Mouse (Mus musculus) kidney, adult 8-10 months (tissue): ENCODE measurements around the gene Olfr616.
"Not testable (repeated sequence)": the region's sequence is repeated elsewhere in the genome, so short reads cannot be mapped to it uniquely, and the experiment has no call there.

Experiments used
- DNase-seq, 2 experiments: peaks; one replicate each; pipeline ENCODE4 v3.0.0; 2022

The Olfr616 gene

GRCm38 (mm10) chr7:103569043-103569442 is at the start of gene Olfr616:
Gene Olfr616, minus strand, starts transcription at chr7:103569143.
- DNase-seq, result no peak

GRCm38 (mm10) chr7:103612434-103612833 is 43.5 kb upstream of the Olfr616 start, which contains the start of gene Olfr620:
Gene Olfr620, minus strand, starts transcription at chr7:103612534.
- no peak for DNase-seq

GRCm38 (mm10) chr7:103607425-103607824 is 38.5 kb upstream of the Olfr616 start:
- no peak for DNase-seq

- no peak for DNase-seq
Observed at GRCm38 (mm10) chr7:103600275-103600674, 31.3 kb upstream of the Olfr616 start, which contains the start of gene Olfr619. Gene Olfr619, plus strand, starts transcription at chr7:103600575.

GRCm38 (mm10) chr7:103589803-103590202 is 20.9 kb upstream of the Olfr616 start, which contains the start of gene Olfr618:
Gene Olfr618, plus strand, starts transcription at chr7:103590103.
- DNase-seq, result no peak

GRCm38 (mm10) chr7:103572761-103573160 is 3.8 kb upstream of the Olfr616 start, which contains the start of gene Olfr617:
Gene Olfr617, plus strand, starts transcription at chr7:103573061.
- no peak for DNase-seq

GRCm38 (mm10) chr7:103555779-103556178 is 13.2 kb downstream of the Olfr616 start, which contains the start of gene Olfr615:
Gene Olfr615, plus strand, starts transcription at chr7:103556079.
- no peak for DNase-seq

- no peak for DNase-seq
Observed at GRCm38 (mm10) chr7:103547774-103548173, 21.2 kb downstream of the Olfr616 start, which contains the start of gene Olfr613. Gene Olfr613, plus strand, starts transcription at chr7:103548074.

GRCm38 (mm10) chr7:103542617-103543016 is 26.3 kb downstream of the Olfr616 start, which contains the start of gene Olfr612:
Gene Olfr612, minus strand, starts transcription at chr7:103542717.
- not testable (repeated sequence) for DNase-seq

GRCm38 (mm10) chr7:103520746-103521145 is 48.2 kb downstream of the Olfr616 start, which contains the start of gene Olfr611:
Gene Olfr611, minus strand, starts transcription at chr7:103520846.
- not testable (repeated sequence) for DNase-seq
